Mouse (Mus musculus) MEL (cell line): ENCODE data around the gene Zfp664. TPM values are rescaled to one million over a fixed set of nuclear protein-coding genes. Genes with fewer than 3 reads are reported as not detected.

Experiments
- DNase-seq: peaks from one replicate; pipeline ENCODE4 v3.0.0; 2011; ENCODE audit warnings: low read depth, low spot score
- H3K27ac ChIP-seq: 2 replicates; pipeline ENCODE4 v1.5.1; 2012; ENCODE audit warnings: low read depth, mild to moderate bottlenecking, control low read depth, low read length, moderate library complexity; ENCODE audit not compliant: control insufficient read depth
- H3K27me3 ChIP-seq, 2 experiments: fragments of 150-350 bp in 1 of 2; sonication (generic) in 1 of 2; 2 replicates each; pipeline ENCODE4 v1.6.1; 2012; ENCODE audit warnings: low read length in 2 of 2, mild to moderate bottlenecking in 2 of 2, improper control_type of control experiment in 1 of 2, moderate library complexity in 1 of 2; ENCODE audit not compliant: insufficient read depth in 2 of 2, control insufficient read depth in 1 of 2
- H3K36me3 ChIP-seq, 2 experiments: 2 replicates each; pipeline ENCODE4 v1.6.1; 2012 to 2014; ENCODE audit warnings: low read length in 2 of 2, improper control_type of control experiment in 1 of 2, inconsistent platforms in 1 of 2, mild to moderate bottlenecking in 1 of 2; ENCODE audit not compliant: insufficient read depth in 2 of 2, control insufficient read depth in 1 of 2
- H3K4me1 ChIP-seq, 2 experiments: fragments of 150-350 bp in 1 of 2; sonication (generic) in 1 of 2; 2 replicates each; pipeline ENCODE4 v1.6.1; 2012; ENCODE audit warnings: low read length in 2 of 2, improper control_type of control experiment in 1 of 2, mild to moderate bottlenecking in 1 of 2; ENCODE audit not compliant: insufficient read depth in 2 of 2, control insufficient read depth in 1 of 2
- H3K4me3 ChIP-seq, 2 experiments: fragments of 150-350 bp in 1 of 2; sonication (generic) in 1 of 2; 2 replicates each; pipeline ENCODE4 v1.5.1; 2012; ENCODE audit warnings: low read depth in 2 of 2, low read length in 2 of 2, mild to moderate bottlenecking in 2 of 2, moderate library complexity in 2 of 2, control low read depth in 1 of 2, improper control_type of control experiment in 1 of 2; ENCODE audit not compliant: control insufficient read depth in 1 of 2, insufficient read depth in 1 of 2
- H3K79me2 ChIP-seq: 2 replicates; pipeline ENCODE4 v1.6.1; 2012; ENCODE audit warnings: mild to moderate bottlenecking, low read length, moderate library complexity; ENCODE audit not compliant: control insufficient read depth, poor library complexity, insufficient read depth
- H3K9ac ChIP-seq: 2 replicates; pipeline ENCODE4 v1.6.1; 2012; ENCODE audit warnings: low read depth, mild to moderate bottlenecking, control low read depth, low read length, moderate library complexity; ENCODE audit not compliant: control insufficient read depth, poor library complexity, severe bottlenecking
- H3K9me3 ChIP-seq: fragments of 150-350 bp; sonication (generic); replicated peaks from 2 replicates; pipeline ENCODE4 v1.6.1; 2012; ENCODE audit warnings: mild to moderate bottlenecking, low read length, improper control_type of control experiment, moderate library complexity; ENCODE audit not compliant: insufficient read depth
- E2F4 ChIP-seq: IDR thresholded peaks from 2 replicates; pipeline ENCODE4 v1.6.1; 2011; ENCODE audit warnings: low read depth, low read length, improper control_type of control experiment, borderline replicate concordance
- EP300 ChIP-seq, 2 experiments: IDR thresholded peaks; 2 replicates each; pipeline ENCODE4 v1.6.1; 2011; ENCODE audit warnings: improper control_type of control experiment in 2 of 2, low read length in 2 of 2, low read depth in 1 of 2, mild to moderate bottlenecking in 1 of 2
- GABPA ChIP-seq: IDR thresholded peaks from 2 replicates; pipeline ENCODE4 v1.6.1; 2012; ENCODE audit warnings: low read depth, mild to moderate bottlenecking, inconsistent platforms, low read length, improper control_type of control experiment, moderate library complexity
- HCFC1 ChIP-seq: IDR thresholded peaks from 2 replicates; pipeline ENCODE4 v1.6.1; 2012; ENCODE audit warnings: low read depth, mild to moderate bottlenecking, inconsistent platforms, low read length, improper control_type of control experiment, moderate library complexity
- MAFK ChIP-seq: IDR thresholded peaks from 2 replicates; pipeline ENCODE4 v1.6.1; 2011; ENCODE audit warnings: low read depth, mild to moderate bottlenecking, low read length, improper control_type of control experiment, borderline replicate concordance
- MXI1 ChIP-seq: IDR thresholded peaks from 2 replicates; pipeline ENCODE4 v1.6.1; 2011; ENCODE audit warnings: mild to moderate bottlenecking, low read depth, low read length, improper control_type of control experiment
- MYB ChIP-seq: IDR thresholded peaks from 2 replicates; pipeline ENCODE4 v1.6.1; 2011; ENCODE audit warnings: mild to moderate bottlenecking, low read depth, low read length, improper control_type of control experiment
- MYC ChIP-seq: IDR thresholded peaks from 2 replicates; pipeline ENCODE4 v1.6.1; 2011; ENCODE audit warnings: low read depth, mild to moderate bottlenecking, low read length, improper control_type of control experiment, moderate library complexity
- NELFE ChIP-seq: IDR thresholded peaks from 2 replicates; pipeline ENCODE4 v1.6.1; 2011; ENCODE audit warnings: low read depth, low read length, improper control_type of control experiment
- POLR2AphosphoS5 ChIP-seq: IDR thresholded peaks from 2 replicates; pipeline ENCODE4 v1.6.1; 2012; ENCODE audit warnings: low read depth, borderline replicate concordance, mild to moderate bottlenecking, inconsistent platforms, low read length, moderate library complexity, mixed read lengths
- RAD21 ChIP-seq: IDR thresholded peaks from 2 replicates; pipeline ENCODE4 v1.6.1; 2011; ENCODE audit warnings: mild to moderate bottlenecking, low read depth, low read length, improper control_type of control experiment
- SMC3 ChIP-seq: IDR thresholded peaks from 2 replicates; pipeline ENCODE4 v1.6.1; 2011; ENCODE audit warnings: low read depth, low read length, improper control_type of control experiment
- UBTF ChIP-seq: IDR thresholded peaks from 2 replicates; pipeline ENCODE4 v1.6.1; 2012; ENCODE audit warnings: low read depth, mild to moderate bottlenecking, inconsistent platforms, low read length, improper control_type of control experiment, moderate library complexity, borderline replicate concordance; ENCODE audit not compliant: insufficient read depth
- ZMIZ1 ChIP-seq: IDR thresholded peaks from 2 replicates; pipeline ENCODE4 v1.6.1; 2012; ENCODE audit warnings: low read depth, mild to moderate bottlenecking, inconsistent platforms, low read length, improper control_type of control experiment, moderate library complexity
- ZNF384 ChIP-seq: IDR thresholded peaks from 2 replicates; pipeline ENCODE4 v1.6.1; 2012; ENCODE audit warnings: low read depth, mild to moderate bottlenecking, inconsistent platforms, low read length, improper control_type of control experiment
- polyA plus RNA-seq, 2 experiments: library from polyadenylated mRNA; stranded (reverse) in 1 of 2; unstranded in 1 of 2; fragments of >175 nt in 1 of 2; fragments of >200 nt in 1 of 2; gene quantifications; 2 replicates each; pipeline versions ENCODE4 v1.2.1 to v1.2.4; 2012; ENCODE audit warnings: low replicate concordance in 2 of 2, low read depth in 1 of 2; ENCODE audit not compliant: insufficient read length in 2 of 2, insufficient read depth in 1 of 2, missing spikeins in 1 of 2
- total RNA-seq: library from RNA; depleted of rRNA; stranded (reverse); fragments of 300-350 nt; gene quantifications from 2 replicates; pipeline ENCODE4 v1.2.3, GENCODE M21; 2012

Gene Zfp664
- total and polyA plus RNA-seq, 3 experiments, result 18.6 to 205 (median 37.7) TPM

DNA sequence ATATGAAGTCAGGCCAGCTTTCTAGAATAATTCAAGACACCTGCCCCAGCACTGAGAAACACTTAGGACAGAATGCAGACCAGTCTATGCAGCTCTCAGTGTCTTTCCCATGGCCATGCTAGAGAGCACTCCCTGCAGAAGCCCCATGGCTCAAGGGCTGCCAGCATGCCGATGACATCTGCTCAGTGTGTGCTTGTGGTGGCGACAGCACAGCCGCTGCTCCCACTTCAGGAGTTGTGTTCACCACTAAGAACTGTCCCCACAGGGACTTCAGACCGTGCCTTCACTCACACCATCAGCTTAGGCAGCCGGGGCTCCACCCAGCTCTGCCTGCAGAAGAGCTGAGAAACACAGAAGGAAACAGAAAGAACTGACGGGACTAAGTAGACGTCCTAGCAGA, 22.3 kb upstream of the Zfp664 start:
- peaks cover 5 to 7% of the 10 kb centered on the region in 2 experiments for H3K4me1 ChIP-seq

DNA sequence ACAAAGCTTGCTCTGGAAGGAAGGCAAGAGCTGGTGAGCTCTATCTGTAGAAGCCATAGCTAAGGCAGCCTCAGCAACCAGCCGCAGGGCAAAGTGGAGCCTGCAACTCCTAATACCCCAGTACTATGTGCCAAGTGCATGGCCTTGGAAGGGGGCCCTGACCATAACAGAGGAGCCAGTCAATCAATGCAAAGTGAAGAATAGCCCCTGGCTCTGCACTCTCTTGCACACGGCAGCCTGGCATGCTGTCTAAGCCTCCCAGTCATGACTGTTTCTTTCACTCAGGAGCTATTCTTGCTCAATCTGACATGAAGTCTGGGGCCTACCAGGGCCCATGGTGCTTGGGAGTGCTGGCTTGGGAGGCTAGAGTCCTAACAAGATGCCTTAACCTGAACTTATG, 21.8 kb upstream of the Zfp664 start:
- Histone ChIP-seq H3K9ac (no peak overlapping the region), H3K4me3 (no peak overlapping the region), H3K36me3 (peaks cover 0 to 8% of the 10 kb centered on the region in 2 experiments; a peak in 2 of 4 replicates), H3K27ac (no peak overlapping the region), H3K9me3 (no peaks in the 10 kb centered on the region), H3K79me2 (no peaks in the 10 kb centered on the region), H3K4me1 (peaks cover 7 to 9% of the 10 kb centered on the region in 2 experiments), H3K27me3 (no peaks in the 10 kb centered on the region)
- no peak for DNase-seq
- no peak for TF ChIP-seq ZMIZ1

More for the DNA sequence above, 22.3 kb upstream of the Zfp664 start:
- TF ChIP-seq E2F4 (no peak), MYB (no peak), MAFK (no peak), SMC3 (no peak), HCFC1 (no peak), MYC (no peak), EP300 (IDR thresholded peaks at IDR 0.05; ENCODE audit: low read depth in 1 of 2, low read length in 2 of 2) (no peak), NELFE (no peak), RAD21 (no peak), MXI1 (no peak), ZNF384 (no peak)
- H3K27ac ChIP-seq, result no peak overlapping the region
- peaks cover 0 to 6% of the 10 kb centered on the region in 2 experiments; a peak in 2 of 4 replicates for H3K36me3 ChIP-seq
- H3K27me3 ChIP-seq, result no peaks in the 10 kb centered on the region
- no peak overlapping the region for H3K9ac ChIP-seq
- H3K4me3 ChIP-seq, result no peak overlapping the region
- no peaks in the 10 kb centered on the region for H3K79me2 ChIP-seq
- DNase-seq, result no peak
- H3K9me3 ChIP-seq, result no peaks in the 10 kb centered on the region

- Histone ChIP-seq H3K27me3 (no peaks in the 10 kb centered on the region), H3K4me1 (peaks cover 9 to 15% of the 10 kb centered on the region in 2 experiments), H3K27ac (no peak overlapping the region), H3K36me3 (peaks cover 0 to 17% of the 10 kb centered on the region in 2 experiments; a peak in 2 of 4 replicates), H3K79me2 (no peaks in the 10 kb centered on the region), H3K9me3 (no peaks in the 10 kb centered on the region), H3K4me3 (no peak overlapping the region), H3K9ac (no peak overlapping the region)
- no peak for DNase-seq
- TF ChIP-seq POLR2AphosphoS5 (no peak), GABPA (no peak), UBTF (no peak)
These were observed 19.1 kb upstream of the Zfp664 start for GRCm38 (mm10) chr5:124843386-124843785.
